Mouse (Mus musculus): ENCODE measurements around the gene Zmynd8.
"Not testable (repeated sequence)": the region's sequence is repeated elsewhere in the genome, so short reads cannot be mapped to it uniquely, and the experiment has no call there.

GRCm38 (mm10) chr2:165800174-165800573, 98.6 kb downstream of the Zmynd8 start:
- not testable (repeated sequence) for TF ChIP-seq ZC3H11A (IDR thresholded peaks at IDR 0.05; ENCODE audit: borderline replicate concordance, low read depth, low read length); MAFK (IDR thresholded peaks at IDR 0.05; ENCODE audit: insufficient read depth, low read depth, low read length)

Measured in ES-E14 (cell line).